Mouse (Mus musculus) testis, adult 2 months (tissue): ENCODE measurements around the gene Myt1l.

Experiments used
- CTCF ChIP-seq: fragments of 200-500 bp; IDR thresholded peaks from 2 replicates; pipeline ENCODE4 v1.5.1; 2012; ENCODE audit warnings: low read depth, mild to moderate bottlenecking, inconsistent platforms, low read length, moderate library complexity; ENCODE audit not compliant: control insufficient read depth, insufficient read depth, insufficient replicate concordance
- POLR2A ChIP-seq: fragments of 200-500 bp; IDR thresholded peaks from 2 replicates; pipeline ENCODE4 v1.6.1; 2012; ENCODE audit warnings: low read depth, mild to moderate bottlenecking, inconsistent platforms, low read length, moderate library complexity; ENCODE audit not compliant: control insufficient read depth

DNA sequence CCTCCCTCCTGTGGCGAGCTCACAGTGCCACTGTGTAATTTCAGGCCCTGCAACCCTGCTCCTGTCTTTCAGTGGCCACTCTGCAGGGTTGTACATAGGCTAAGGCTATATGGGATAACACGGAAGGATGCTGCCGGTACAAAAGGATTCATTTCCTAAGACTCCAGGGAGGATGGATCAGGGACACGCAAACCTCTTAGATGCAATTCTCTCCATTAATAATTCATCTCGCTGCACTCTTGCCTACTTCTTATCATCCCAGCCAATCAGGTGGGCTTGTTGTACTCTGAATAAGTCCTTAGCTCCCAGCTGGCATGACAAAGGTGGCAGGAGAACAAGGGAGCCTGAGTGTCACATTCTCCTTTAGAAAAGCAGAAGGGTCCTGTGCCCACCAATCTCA is 264.8 kb downstream of the Myt1l start:
- no peak for TF ChIP-seq CTCF
- no peak for TF ChIP-seq POLR2A
